In the genomic region with DNA sequence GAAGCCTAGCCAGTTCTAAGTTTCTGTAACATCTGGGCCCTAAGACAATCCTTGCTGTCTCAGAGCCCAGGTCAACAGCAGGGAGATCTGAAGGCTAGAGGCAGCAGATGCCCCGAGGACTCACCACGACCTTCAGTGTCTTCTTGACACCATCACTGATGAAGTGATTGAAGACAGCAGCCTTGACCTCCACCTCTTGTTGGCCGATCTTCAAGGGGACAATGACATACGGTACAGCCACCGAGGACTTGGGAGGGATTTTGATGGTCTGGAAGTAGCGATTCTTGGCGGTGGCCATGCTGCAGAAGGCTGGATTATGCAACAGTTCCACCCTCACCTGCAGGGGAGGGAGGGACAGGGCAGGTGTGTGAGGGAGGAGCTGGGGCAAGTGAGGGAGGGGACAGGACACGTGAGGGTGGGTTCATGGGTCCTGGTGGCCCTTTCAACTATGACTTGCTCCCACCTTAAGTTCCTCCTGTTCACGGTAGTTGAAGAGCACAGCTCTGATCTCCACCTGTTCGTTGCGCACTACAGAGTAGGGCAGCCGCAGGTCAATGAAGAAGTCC, we compare ENCODE assay signal across 12 mouse cellular contexts. TPM values are rescaled to one million over a fixed set of nuclear protein-coding genes. Genes with fewer than 3 reads are reported as not detected.
"Had no signal": no experiment of that assay in that cellular context is flagged by ENCODE, and none has a peak within 500 bp of the region (broad histone marks: within the 10 kb centered on the region; RNA-seq: fewer than 3 reads in every experiment).

No protein-coding gene starts in this region.

- H3K27ac ChIP-seq: kidney, embryonic 15.5 days; limb, embryonic 15.5 days; lung, embryonic 15.5 days; macrophage; midbrain, embryonic 15.5 days; neural tube, embryonic 12.5 days; stomach, postnatal 0 days had no signal

- H3K9ac ChIP-seq: kidney, embryonic 15.5 days; limb, embryonic 15.5 days; lung, embryonic 15.5 days; midbrain, embryonic 15.5 days; neural tube, embryonic 12.5 days had no signal

- H3K4me1 ChIP-seq: limb, embryonic 15.5 days; lung, embryonic 15.5 days; neural tube, embryonic 12.5 days had no signal

- H3K36me3 ChIP-seq: kidney, embryonic 15.5 days; limb, embryonic 15.5 days; lung, embryonic 15.5 days; midbrain, embryonic 15.5 days; neural tube, embryonic 12.5 days had no signal

- H3K27me3 ChIP-seq: kidney, embryonic 15.5 days; lung, embryonic 15.5 days; midbrain, embryonic 15.5 days; neural tube, embryonic 12.5 days had no signal

- ATAC-seq: midbrain, embryonic 15.5 days had no signal

- H3K4me3 ChIP-seq: kidney, embryonic 15.5 days; limb, embryonic 15.5 days; lung, embryonic 15.5 days; midbrain, embryonic 15.5 days; neural tube, embryonic 12.5 days had no signal

- H3K4me2 ChIP-seq: kidney, embryonic 15.5 days; limb, embryonic 15.5 days; lung, embryonic 15.5 days; midbrain, embryonic 11.5 days; midbrain, embryonic 15.5 days; neural tube, embryonic 12.5 days had no signal

- H3K9me3 ChIP-seq: kidney, embryonic 15.5 days; limb, embryonic 15.5 days; lung, embryonic 15.5 days; megakaryocyte, embryonic 14.5 days; midbrain, embryonic 15.5 days; neural tube, embryonic 12.5 days had no signal

RNA-seq across cellular contexts. Expression of a gene that starts 24.4 kb away (rescaled TPM):
- total RNA-seq: layer of hippocampus, postnatal 25 days; left cerebral cortex, adult 8-10 months; left cerebral cortex, postnatal 25 days had no signal
- polyA plus RNA-seq: midbrain, embryonic 15.5 days; stomach, postnatal 0 days had no signal
